Mouse (Mus musculus) midbrain, postnatal 0 days (tissue): ENCODE measurements around the gene Rfng. TPM values are rescaled to one million over a fixed set of nuclear protein-coding genes. Genes with fewer than 3 reads are reported as not detected.
"Not testable (repeated sequence)": the region's sequence is repeated elsewhere in the genome, so short reads cannot be mapped to it uniquely, and the experiment has no call there.

Source experiments
- ATAC-seq: fragments of 200-750 bp; cut with Nextera tagmentation; 2 replicates; pipeline ENCODE4 v1.8.0; 2017; ENCODE audit warnings: moderate number of reproducible peaks, mild to moderate bottlenecking, moderate TSS enrichment, moderate library complexity; ENCODE audit not compliant: low FRiP score
- DNase-seq: peaks from one replicate; pipeline ENCODE4 v3.0.0-alpha.2; 2015; ENCODE audit warnings: low spot score
- H3K27ac ChIP-seq: fragments of 300-500 bp; sonication (generic); 2 replicates; pipeline ENCODE4 v1.5.1; 2014; ENCODE audit warnings: low read depth, mild to moderate bottlenecking, low read length, mixed read lengths
- H3K27me3 ChIP-seq: fragments of 300-500 bp; sonication (generic); 2 replicates; pipeline ENCODE4 v1.6.1; 2014; ENCODE audit warnings: low read length, control low read depth, mixed read lengths; ENCODE audit not compliant: insufficient read depth
- H3K36me3 ChIP-seq: fragments of 300-500 bp; sonication (generic); 2 replicates; pipeline ENCODE4 v1.6.1; 2014; ENCODE audit warnings: low read length, control low read depth, mixed read lengths; ENCODE audit not compliant: insufficient read depth
- H3K4me1 ChIP-seq: fragments of 300-500 bp; sonication (generic); 2 replicates; pipeline ENCODE4 v1.6.1; 2014; ENCODE audit warnings: mild to moderate bottlenecking, control low read depth, antibody characterized with exemption, low read length, mixed read lengths; ENCODE audit not compliant: insufficient read depth
- H3K4me2 ChIP-seq: fragments of 300-500 bp; sonication (generic); 2 replicates; pipeline ENCODE4 v1.6.1; 2014; ENCODE audit warnings: low read depth, mild to moderate bottlenecking, low read length, mixed read lengths; ENCODE audit not compliant: poor library complexity, severe bottlenecking
- H3K4me3 ChIP-seq: fragments of 300-500 bp; sonication (generic); 2 replicates; pipeline ENCODE4 v1.5.1; 2014; ENCODE audit warnings: low read depth, mild to moderate bottlenecking, low read length, moderate library complexity
- H3K9ac ChIP-seq: fragments of 300-500 bp; sonication (generic); replicated peaks from 2 replicates; pipeline ENCODE4 v1.6.1; 2014; ENCODE audit warnings: mild to moderate bottlenecking, low read length, moderate library complexity, mixed read lengths; ENCODE audit not compliant: poor library complexity, severe bottlenecking
- H3K9me3 ChIP-seq: fragments of 300-500 bp; sonication (generic); 2 replicates; pipeline ENCODE4 v1.6.1; 2016; ENCODE audit warnings: low read length, control low read depth
- CTCF ChIP-seq: IDR thresholded peaks from 2 replicates; pipeline ENCODE4 v1.5.1; 2016; ENCODE audit warnings: antibody characterized with exemption, mild to moderate bottlenecking
- WGBS: fragments of 180-500 bp; shearing (Covaris S2); extraction: QIAGEN DNeasy Blood & Tissue Kit; methylation state at CpG from one replicate; pipeline ENCODE4 v1.1.7; 2014; 5-methylcytosine and 5-hydroxymethylcytosine counted together
- polyA plus RNA-seq: library from polyadenylated mRNA; unstranded; fragments of >200 nt; fragmentation: Nextera tagmentation; extraction: Ambion mirVana; gene quantifications from 2 replicates; pipeline ENCODE4 v1.2.1, GENCODE M21; 2015
- total RNA-seq: library from RNA; depleted of rRNA; stranded (reverse); fragments of >200 nt; gene quantifications from 2 replicates; pipeline ENCODE4 v1.2.3, GENCODE M21; 2014; rRNA removed

The Rfng gene
- total RNA-seq, result 86.5 and 106 TPM in 2 replicates
- polyA plus RNA-seq, result 130 and 138 TPM in 2 replicates

- Histone ChIP-seq H3K4me2 (peak within 1 kb of the TSS; percentile 97), H3K4me1 (peaks cover 9% of the 10 kb centered on the region; the same call in 1 of the 2 replicates), H3K9ac (peak within 1 kb of the TSS; percentile 86), H3K36me3 (peaks cover 35% of the 10 kb centered on the region), H3K27ac (peak within 1 kb of the TSS; percentile 82), H3K27me3 (no peaks in the 10 kb centered on the region), H3K4me3 (peak within 1 kb of the TSS; percentile 84), H3K9me3 (no peaks in the 10 kb centered on the region)
- ATAC-seq (peak; percentile 78), DNase-seq (peak; percentile 81)
- TF ChIP-seq CTCF, result no peak
- 0% methylated on average over 56 of the region's 107 CpGs for WGBS
Observed at GRCm38 (mm10) chr11:120784064-120784791, at the start of gene Rfng, which contains the start of gene Gps1. Gene Rfng, minus strand, starts transcription at chr11:120784207. Gene Gps1, plus strand, starts transcription at chr11:120784272.

GRCm38 (mm10) chr11:120832962-120833361 is 49.0 kb upstream of the Rfng start:
- H3K4me3 ChIP-seq, DNase-seq, H3K4me2 ChIP-seq, H3K9ac ChIP-seq, H3K9me3 ChIP-seq, H3K27me3 ChIP-seq, ATAC-seq, H3K36me3 ChIP-seq, H3K4me1 ChIP-seq: not testable (repeated sequence)
- 92% methylated on average over 5 of the region's 5 CpGs for WGBS
- H3K27ac ChIP-seq, result 0 out of 2 replicates have a peak overlapping the region, but pooled peaks have one; percentile 67

GRCm38 (mm10) chr11:120831659-120832440 is 47.8 kb upstream of the Rfng start:
- Histone ChIP-seq H3K9ac (no peak overlapping the region), H3K27me3 (no peaks in the 10 kb centered on the region), H3K36me3 (no peaks in the 10 kb centered on the region), H3K27ac (no peak overlapping the region), H3K4me1 (no peaks in the 10 kb centered on the region), H3K4me2 (no peak overlapping the region), H3K4me3 (no peak overlapping the region), H3K9me3 (no peaks in the 10 kb centered on the region)
- no peak for DNase-seq
- no peak for ATAC-seq
- TF ChIP-seq CTCF, result no peak
- 85% methylated on average over 3 of the region's 3 CpGs for WGBS

- Histone ChIP-seq H3K4me1 (no peaks in the 10 kb centered on the region), H3K36me3 (peaks cover 5% of the 10 kb centered on the region; the same call in 1 of the 2 replicates), H3K27me3 (no peaks in the 10 kb centered on the region), H3K27ac (no peak overlapping the region), H3K9ac (no peak overlapping the region), H3K4me2 (no peak overlapping the region), H3K4me3 (no peak overlapping the region), H3K9me3 (no peaks in the 10 kb centered on the region)
- WGBS, result 89% methylated on average over 12 of the region's 12 CpGs
- DNase-seq (no peak), ATAC-seq (no peak)
- TF ChIP-seq CTCF, result no peak
Observed at GRCm38 (mm10) chr11:120830686-120831085, 46.7 kb upstream of the Rfng start.

GRCm38 (mm10) chr11:120829757-120830532 is 45.9 kb upstream of the Rfng start:
- 88% methylated on average over 10 of the region's 10 CpGs for WGBS

More at GRCm38 (mm10) chr11:120829757-120830532, 45.9 kb upstream of the Rfng start:
- H3K9ac ChIP-seq, result no peak overlapping the region
- TF ChIP-seq CTCF, result no peak
- ATAC-seq (no peak), DNase-seq (no peak)
- H3K4me2 ChIP-seq, result no peak overlapping the region
- no peaks in the 10 kb centered on the region for H3K27me3 ChIP-seq
- no peaks in the 10 kb centered on the region for H3K9me3 ChIP-seq
- H3K36me3 ChIP-seq, result peaks cover 5% of the 10 kb centered on the region; the same call in 1 of the 2 replicates
- H3K27ac ChIP-seq, result no peak overlapping the region
- peaks cover 7% of the 10 kb centered on the region; the same call in 1 of the 2 replicates for H3K4me1 ChIP-seq
- H3K4me3 ChIP-seq, result no peak overlapping the region
